ENCODE assay signal across 20 mouse cellular contexts in the genomic region with DNA sequence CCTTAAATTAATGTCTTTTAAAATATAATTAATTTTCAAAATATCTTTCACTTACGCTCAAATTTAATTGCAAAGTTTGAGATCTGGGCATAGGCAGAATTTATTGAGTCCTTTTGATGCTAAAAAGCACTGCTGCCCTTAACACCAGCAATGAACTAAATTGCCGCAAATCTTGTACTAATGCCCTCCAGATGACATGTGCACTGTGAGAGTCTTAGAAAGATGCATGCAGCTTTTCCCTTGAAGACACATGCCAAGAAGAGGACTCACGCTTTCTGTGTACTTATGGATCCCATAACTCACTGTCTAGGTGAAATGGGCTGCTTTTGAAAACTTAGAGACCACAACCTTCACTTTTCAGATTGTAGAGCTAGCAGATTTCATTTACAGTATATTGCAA.
"Had no signal": no experiment of that assay in that cellular context is flagged by ENCODE, and none has a peak within 500 bp of the region (broad histone marks: within the 10 kb centered on the region; RNA-seq: fewer than 3 reads in every experiment).

No protein-coding gene starts in this region.

- H3K27me3 ChIP-seq: limb, embryonic 15.5 days; lung, embryonic 15.5 days; megakaryocyte, embryonic 14.5 days; midbrain, embryonic 12.5 days; neural tube, embryonic 13.5 days had no signal

- H3K9ac ChIP-seq: limb, embryonic 15.5 days; liver, embryonic 14.5 days; liver, postnatal 0 days; lung, embryonic 15.5 days; midbrain, embryonic 12.5 days; neural tube, embryonic 13.5 days had no signal

- H3K9me3 ChIP-seq: limb, embryonic 15.5 days; lung, embryonic 15.5 days; midbrain, embryonic 12.5 days; neural tube, embryonic 13.5 days had no signal

- H3K4me1 ChIP-seq: lung, embryonic 15.5 days; megakaryocyte, embryonic 14.5 days had no signal

- DNase-seq: kidney, adult 9 months; kidney, postnatal 14 days; kidney, postnatal 4 days; left cerebral cortex, postnatal 4 days; liver, postnatal 0 days; lung, postnatal 10 days; lung, postnatal 36 days; retina, postnatal 1 day; right cerebral cortex, postnatal 25 days; thymus, adult 18-20 months; thymus, postnatal 36 days had no signal

- H3K36me3 ChIP-seq: limb, embryonic 15.5 days; lung, embryonic 15.5 days; midbrain, embryonic 12.5 days; neural tube, embryonic 13.5 days had no signal

- H3K4me3 ChIP-seq: limb, embryonic 15.5 days; lung, embryonic 15.5 days; megakaryocyte, embryonic 14.5 days; midbrain, embryonic 12.5 days; myocyte; neural tube, embryonic 13.5 days had no signal

- H3K4me2 ChIP-seq: limb, embryonic 15.5 days; liver, embryonic 11.5 days; lung, embryonic 15.5 days; midbrain, embryonic 12.5 days; neural tube, embryonic 13.5 days had no signal

- H3K27ac ChIP-seq: limb, embryonic 15.5 days; liver, embryonic 14.5 days; lung, embryonic 15.5 days; midbrain, embryonic 12.5 days; neural tube, embryonic 13.5 days had no signal

- ATAC-seq: liver, postnatal 0 days; midbrain, embryonic 16.5 days had no signal
